Mouse (Mus musculus) G1E (cell line): ENCODE data around the gene Slc51a. TPM values are rescaled to one million over a fixed set of nuclear protein-coding genes. Genes with fewer than 3 reads are reported as not detected.

Experiments
- ATAC-seq: 2 replicates; pipeline ENCODE4 v1.8.0; 2016; ENCODE audit warnings: mild to moderate bottlenecking; ENCODE audit not compliant: insufficient number of reproducible peaks, poor library complexity, low FRiP score, severe bottlenecking; ENCODE audit errors: extremely low read depth
- DNase-seq: peaks from one replicate; pipeline ENCODE4 v3.0.0; 2012; ENCODE audit warnings: low spot score
- H3K27me3 ChIP-seq: 2 replicates; pipeline ENCODE4 v1.6.1; 2012; ENCODE audit warnings: mild to moderate bottlenecking, low read length, inconsistent platforms; ENCODE audit not compliant: insufficient read depth
- H3K36me3 ChIP-seq: replicated peaks from 2 replicates; pipeline ENCODE3; 2012; ENCODE audit warnings: mild to moderate bottlenecking, inconsistent platforms
- H3K4me1 ChIP-seq: 2 replicates; pipeline ENCODE4 v1.6.1; 2012; ENCODE audit warnings: low read depth, low read length, inconsistent platforms, mixed read lengths; ENCODE audit not compliant: insufficient read depth
- H3K4me3 ChIP-seq: 2 replicates; pipeline ENCODE4 v1.5.1; 2012; ENCODE audit warnings: low read depth, mild to moderate bottlenecking, inconsistent platforms, low read length, moderate library complexity, mixed read lengths
- H3K9me3 ChIP-seq: replicated peaks from 2 replicates; pipeline ENCODE4 v1.6.1; 2012; ENCODE audit warnings: inconsistent platforms
- CTCF ChIP-seq: IDR thresholded peaks from 2 replicates; pipeline ENCODE4 v1.5.1; 2012; ENCODE audit warnings: low read depth, low read length, inconsistent platforms, mixed read lengths
- GATA1 ChIP-seq: IDR thresholded peaks from 2 replicates; pipeline ENCODE4 v1.6.1; 2012; ENCODE audit warnings: borderline replicate concordance, low read length, inconsistent platforms, mixed read lengths
- GATA2 ChIP-seq: IDR thresholded peaks from 2 replicates; pipeline ENCODE4 v1.6.1; 2012; ENCODE audit warnings: low read depth, low read length, inconsistent platforms, borderline replicate concordance
- POLR2AphosphoS5 ChIP-seq: IDR thresholded peaks from 2 replicates; pipeline ENCODE4 v1.6.1; 2012; ENCODE audit warnings: low read depth, low read length, inconsistent platforms; ENCODE audit not compliant: insufficient replicate concordance
- TAL1 ChIP-seq: conservative IDR thresholded peaks from 2 replicates; pipeline ENCODE4 v1.6.1; 2012; ENCODE audit warnings: low read depth, low read length, inconsistent platforms, mixed read lengths
- polyA plus RNA-seq: library from polyadenylated mRNA; stranded (reverse); fragments of >175 nt; gene quantifications from 2 replicates; pipeline ENCODE4 v1.2.3, GENCODE M21; 2012
- total RNA-seq, 2 experiments: library from RNA; stranded (forward) in 1 of 2; stranded (reverse) in 1 of 2; fragments of 200-1000 nt in 1 of 2; fragments of >200 nt in 1 of 2; fragmentation: Nextera tagmentation in 1 of 2; gene quantifications; 2 replicates each; pipeline ENCODE4 v1.2.3; 2014 to 2017

Slc51a gene
- total and polyA plus RNA-seq, 3 experiments, result 2.0 TPM; not detected in 2

- Histone ChIP-seq H3K36me3 (no peaks in the 10 kb centered on the region), H3K27me3 (peaks cover 6% of the 10 kb centered on the region), H3K4me1 (peaks cover 79% of the 10 kb centered on the region), H3K4me3 (peak overlapping the region; percentile 24; the same call in 1 of the 2 replicates), H3K9me3 (no peaks in the 10 kb centered on the region)
- DNase-seq, result no peak
- no peak for ATAC-seq
- no peak for TF ChIP-seq POLR2AphosphoS5
- TF ChIP-seq TAL1, result no peak
- TF ChIP-seq GATA2, result no peak
- TF ChIP-seq GATA1, result no peak
- TF ChIP-seq CTCF, result no peak
Measured at GRCm38 (mm10) chr16:32506868-32507267, 19.2 kb upstream of the Slc51a start.

GRCm38 (mm10) chr16:32506298-32506697, 18.6 kb upstream of the Slc51a start:
- ATAC-seq, result no peak
- DNase-seq, result no peak
- H3K36me3 ChIP-seq, result no peaks in the 10 kb centered on the region
- no peak for TF ChIP-seq CTCF
- TF ChIP-seq TAL1, result no peak
- TF ChIP-seq POLR2AphosphoS5, result no peak
- TF ChIP-seq GATA2, result no peak
- H3K4me1 ChIP-seq, result peaks cover 73% of the 10 kb centered on the region
- H3K9me3 ChIP-seq, result no peaks in the 10 kb centered on the region
- H3K27me3 ChIP-seq, result peaks cover 7% of the 10 kb centered on the region
- no peak overlapping the region for H3K4me3 ChIP-seq

- DNase-seq (no peak), ATAC-seq (no peak)
- Histone ChIP-seq H3K4me3 (no peak overlapping the region), H3K27me3 (peaks cover 13% of the 10 kb centered on the region), H3K4me1 (peaks cover 61% of the 10 kb centered on the region), H3K36me3 (no peaks in the 10 kb centered on the region), H3K9me3 (no peaks in the 10 kb centered on the region)
- TF ChIP-seq TAL1, result no peak
- TF ChIP-seq CTCF, result no peak
Measured at GRCm38 (mm10) chr16:32503633-32504032, 16.0 kb upstream of the Slc51a start.

- ATAC-seq (no peak), DNase-seq (no peak)
- TF ChIP-seq POLR2AphosphoS5 (no peak), CTCF (no peak), GATA2 (no peak), GATA1 (no peak), TAL1 (no peak)
- no peaks in the 10 kb centered on the region for H3K36me3 ChIP-seq
- peaks cover 17% of the 10 kb centered on the region for H3K27me3 ChIP-seq
- no peak overlapping the region for H3K4me3 ChIP-seq
- peaks cover 57% of the 10 kb centered on the region for H3K4me1 ChIP-seq
- H3K9me3 ChIP-seq, result no peaks in the 10 kb centered on the region
Measured at GRCm38 (mm10) chr16:32502621-32503335, 15.1 kb upstream of the Slc51a start.

- H3K27me3 ChIP-seq, result peaks cover 17% of the 10 kb centered on the region
- H3K9me3 ChIP-seq, result no peaks in the 10 kb centered on the region
- ATAC-seq (no peak), DNase-seq (no peak)
- H3K4me1 ChIP-seq, result peaks cover 44% of the 10 kb centered on the region
- TF ChIP-seq GATA2 (no peak), GATA1 (no peak), POLR2AphosphoS5 (no peak), CTCF (no peak), TAL1 (no peak)
- H3K4me3 ChIP-seq, result no peak overlapping the region
- H3K36me3 ChIP-seq, result no peaks in the 10 kb centered on the region
Measured at GRCm38 (mm10) chr16:32501459-32501858, 13.8 kb upstream of the Slc51a start.

- TF ChIP-seq CTCF, result peak; percentile 96
- TF ChIP-seq GATA2, result no peak
- no peak overlapping the region for H3K4me3 ChIP-seq
- no peaks in the 10 kb centered on the region for H3K9me3 ChIP-seq
- H3K27me3 ChIP-seq, result peaks cover 14% of the 10 kb centered on the region
- no peaks in the 10 kb centered on the region for H3K36me3 ChIP-seq
- peaks cover 33% of the 10 kb centered on the region for H3K4me1 ChIP-seq
- DNase-seq (peak; percentile 67), ATAC-seq (peak; percentile 34; the same call in 1 of the 2 replicates)
Measured at GRCm38 (mm10) chr16:32499430-32500037, 11.9 kb upstream of the Slc51a start.

GRCm38 (mm10) chr16:32498996-32499395, 11.3 kb upstream of the Slc51a start:
- Histone ChIP-seq H3K4me1 (peaks cover 32% of the 10 kb centered on the region), H3K36me3 (no peaks in the 10 kb centered on the region), H3K4me3 (no peak overlapping the region), H3K27me3 (peaks cover 14% of the 10 kb centered on the region), H3K9me3 (no peaks in the 10 kb centered on the region)
- DNase-seq (no peak), ATAC-seq (no peak)
- no peak for TF ChIP-seq TAL1
